Mouse (Mus musculus) liver, postnatal 0 days (tissue): Measurements from ENCODE around the gene Dnah11.

Source experiments
- CTCF ChIP-seq: sonication (generic); IDR thresholded peaks from 2 replicates; pipeline ENCODE4 v1.5.1; 2016; ENCODE audit warnings: antibody characterized with exemption, low read depth
- EP300 ChIP-seq: IDR thresholded peaks from 2 replicates; pipeline ENCODE4 v1.6.1; 2016; ENCODE audit warnings: antibody characterized with exemption, low read depth, mild to moderate bottlenecking

DNA sequence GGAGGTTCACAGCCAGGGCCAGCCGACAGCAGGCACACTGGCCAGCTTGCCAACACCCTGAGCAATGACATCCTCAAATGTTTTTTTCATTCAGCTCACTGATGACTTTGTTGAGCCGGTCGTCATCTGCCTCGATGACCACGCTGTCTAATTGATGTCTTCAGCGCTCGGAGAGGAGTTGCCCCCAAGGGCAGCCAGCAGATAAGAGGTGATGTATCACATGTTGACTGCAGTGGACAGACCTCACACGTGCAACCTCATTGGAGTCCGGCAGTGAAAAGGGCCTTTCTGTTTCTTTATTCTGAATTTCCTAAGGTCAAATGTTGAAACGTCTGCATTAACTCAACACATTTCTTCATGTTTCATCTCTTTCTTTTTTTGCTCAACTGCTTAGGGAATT is 363.5 kb downstream of the Dnah11 start:
- TF ChIP-seq EP300 (no peak), CTCF (no peak)
